Mouse (Mus musculus): ENCODE results near the gene Adcy1.

DNA sequence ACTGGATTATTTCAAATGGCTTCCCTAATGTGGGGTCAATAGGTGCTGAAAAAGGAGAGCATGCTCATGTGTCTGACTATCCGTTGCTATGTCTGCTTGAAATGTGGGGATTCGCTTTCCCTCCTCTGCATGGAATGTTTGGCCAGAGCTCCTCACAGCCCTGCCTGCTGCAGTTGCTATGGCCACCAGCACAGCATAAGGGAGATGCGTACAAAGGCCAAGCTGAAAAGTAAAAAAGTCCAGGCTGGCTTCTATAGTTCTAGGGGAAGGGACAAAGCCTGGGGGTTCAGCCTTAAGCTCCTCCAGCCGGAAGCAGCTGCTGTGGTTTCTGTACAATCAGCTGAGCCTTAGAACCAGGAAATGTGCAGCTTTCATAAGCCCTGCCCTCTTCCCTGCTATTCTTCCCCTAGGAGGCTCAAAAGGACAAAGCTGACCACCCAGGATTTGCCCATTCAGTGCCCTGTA is 97.4 kb downstream of the Adcy1 start:
- TF ChIP-seq EP300 (IDR thresholded peaks at IDR 0.05; ENCODE audit: low read depth) (no peak), CTCF (IDR thresholded peaks at IDR 0.05; ENCODE audit: low read depth) (no peak)
